Mouse (Mus musculus): ENCODE results near the gene Slc30a10. TPM values are rescaled to one million over a fixed set of nuclear protein-coding genes. Genes with fewer than 3 reads are reported as not detected.

Gene Slc30a10
- not detected in 2 replicates for polyA plus RNA-seq (2012; ENCODE audit: insufficient read depth, low replicate concordance)

- H3K4me3 ChIP-seq (replicated peaks): peak within 1 kb of the TSS; percentile 90
- TF ChIP-seq GATA1 (IDR thresholded peaks at IDR 0.05; ENCODE audit: borderline replicate concordance, low read length) (no peak), FLI1 (IDR thresholded peaks at IDR 0.05; ENCODE audit: low read length) (no peak)
- H3K9me3 ChIP-seq: peaks cover 7% of the 10 kb centered on the region; the same call in 1 of the 2 replicates
- peaks cover 15% of the 10 kb centered on the region for H3K4me1 ChIP-seq
- no peaks in the 10 kb centered on the region for H3K36me3 ChIP-seq (replicated peaks; ENCODE audit: low read length)
- peaks cover 56% of the 10 kb centered on the region for H3K27me3 ChIP-seq (replicated peaks)
Measured at GRCm38 (mm10) chr1:185454575-185454954, at the start of gene Slc30a10. Slc30a10 (plus strand) TSS chr1:185454848.

DNA sequence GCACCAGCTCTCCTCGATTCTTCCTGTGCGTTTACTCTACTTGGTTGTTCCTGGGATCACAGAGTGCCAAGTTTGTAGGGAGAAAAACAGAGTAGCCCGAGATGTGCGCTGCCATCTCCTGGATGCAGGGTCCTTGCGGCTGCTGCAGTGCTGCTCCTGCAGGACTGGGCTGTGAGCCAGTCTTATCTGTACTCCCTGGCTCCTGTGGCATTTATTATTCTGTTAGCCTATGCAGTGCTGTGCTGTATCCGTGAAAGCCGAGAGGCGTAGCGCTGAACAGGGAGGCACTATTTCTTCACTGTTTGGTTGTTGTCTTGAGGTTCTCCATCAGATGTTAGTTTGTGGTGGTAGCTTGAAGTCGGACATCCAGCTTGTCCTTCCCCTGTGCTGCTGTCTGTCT lies 48.7 kb upstream of the Slc30a10 start:
- TF ChIP-seq FLI1 (IDR thresholded peaks at IDR 0.05; ENCODE audit: low read length) (no peak), GATA1 (IDR thresholded peaks at IDR 0.05; ENCODE audit: borderline replicate concordance, low read length) (no peak)
- Histone ChIP-seq H3K27me3 (replicated peaks) (no peaks in the 10 kb centered on the region), H3K9me3 (no peaks in the 10 kb centered on the region), H3K36me3 (replicated peaks; ENCODE audit: low read length) (peaks cover 91% of the 10 kb centered on the region), H3K4me3 (replicated peaks) (no peak overlapping the region), H3K4me1 (no peaks in the 10 kb centered on the region; the same call in 1 of the 2 replicates)

- H3K9me3 ChIP-seq: no peaks in the 10 kb centered on the region
- TF ChIP-seq FLI1 (IDR thresholded peaks at IDR 0.05; ENCODE audit: low read length): no peak
- TF ChIP-seq GATA1 (IDR thresholded peaks at IDR 0.05; ENCODE audit: borderline replicate concordance, low read length): no peak
- H3K4me3 ChIP-seq (replicated peaks): no peak overlapping the region
- peaks cover 96% of the 10 kb centered on the region for H3K36me3 ChIP-seq (replicated peaks; ENCODE audit: low read length)
- no peaks in the 10 kb centered on the region for H3K27me3 ChIP-seq (replicated peaks)
- H3K4me1 ChIP-seq: no peaks in the 10 kb centered on the region
Measured at GRCm38 (mm10) chr1:185409831-185410230, 44.8 kb upstream of the Slc30a10 start.

DNA sequence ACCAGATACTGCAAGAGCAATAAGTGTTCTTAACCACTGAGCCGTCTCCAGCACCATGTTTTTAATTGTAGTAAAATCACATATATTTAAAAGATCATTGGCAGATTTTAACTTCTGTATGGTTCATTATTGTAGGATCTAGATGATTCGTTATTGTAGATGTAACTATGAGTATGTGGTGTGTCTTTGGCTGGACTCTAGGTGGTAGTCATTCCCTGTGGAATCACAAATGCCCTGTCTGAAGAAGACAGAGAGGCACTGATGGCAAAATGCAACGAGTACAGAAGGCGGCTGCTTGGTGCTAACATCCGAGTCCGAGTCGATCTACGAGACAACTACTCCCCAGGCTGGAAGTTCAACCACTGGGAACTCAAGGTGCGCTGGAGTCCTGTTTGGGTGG lies 36.6 kb upstream of the Slc30a10 start:
- Histone ChIP-seq H3K27me3 (replicated peaks) (no peaks in the 10 kb centered on the region), H3K36me3 (replicated peaks; ENCODE audit: low read length) (peaks cover 98% of the 10 kb centered on the region), H3K4me1 (peaks cover 1% of the 10 kb centered on the region; the same call in 1 of the 2 replicates), H3K9me3 (no peaks in the 10 kb centered on the region), H3K4me3 (replicated peaks) (no peak overlapping the region)
- TF ChIP-seq FLI1 (IDR thresholded peaks at IDR 0.05; ENCODE audit: low read length) (no peak), GATA1 (IDR thresholded peaks at IDR 0.05; ENCODE audit: borderline replicate concordance, low read length) (no peak)

GRCm38 (mm10) chr1:185419805-185420204 lies 34.8 kb upstream of the Slc30a10 start:
- Histone ChIP-seq H3K27me3 (replicated peaks) (no peaks in the 10 kb centered on the region), H3K9me3 (no peaks in the 10 kb centered on the region), H3K4me1 (peaks cover 6% of the 10 kb centered on the region), H3K36me3 (replicated peaks; ENCODE audit: low read length) (peaks cover 99% of the 10 kb centered on the region), H3K4me3 (replicated peaks) (no peak overlapping the region)
- no peak for TF ChIP-seq FLI1 (IDR thresholded peaks at IDR 0.05; ENCODE audit: low read length)

DNA sequence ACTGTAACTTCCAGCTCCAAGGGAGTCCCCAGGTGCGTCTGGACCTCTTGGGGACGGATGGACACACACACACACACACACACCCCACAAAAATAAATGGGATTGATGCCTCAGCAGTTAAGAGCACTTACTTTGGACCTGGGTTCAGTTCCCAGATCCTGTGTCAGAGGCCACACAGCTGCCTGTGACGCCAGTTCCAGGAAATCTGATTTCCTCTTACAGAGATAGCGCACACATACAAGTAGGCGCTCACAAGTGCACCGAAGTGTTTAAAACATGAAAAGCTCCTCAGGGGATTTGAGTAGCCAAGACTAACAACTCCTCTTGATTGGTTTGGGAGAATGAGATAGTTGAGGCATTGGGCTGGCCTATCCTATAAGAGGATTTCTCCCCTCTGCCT lies 33.9 kb upstream of the Slc30a10 start:
- Histone ChIP-seq H3K36me3 (replicated peaks; ENCODE audit: low read length) (peaks cover 99% of the 10 kb centered on the region), H3K27me3 (replicated peaks) (no peaks in the 10 kb centered on the region), H3K9me3 (no peaks in the 10 kb centered on the region), H3K4me1 (peaks cover 6% of the 10 kb centered on the region), H3K4me3 (replicated peaks) (no peak overlapping the region)
- TF ChIP-seq GATA1 (IDR thresholded peaks at IDR 0.05; ENCODE audit: borderline replicate concordance, low read length) (no peak), FLI1 (IDR thresholded peaks at IDR 0.05; ENCODE audit: low read length) (no peak)

- H3K27me3 ChIP-seq (replicated peaks): peaks cover 4% of the 10 kb centered on the region
- H3K36me3 ChIP-seq (replicated peaks; ENCODE audit: low read length): peaks cover 79% of the 10 kb centered on the region
- no peak for TF ChIP-seq FLI1 (IDR thresholded peaks at IDR 0.05; ENCODE audit: low read length)
- no peaks in the 10 kb centered on the region for H3K9me3 ChIP-seq
- H3K4me1 ChIP-seq: peaks cover 9% of the 10 kb centered on the region
- H3K4me3 ChIP-seq (replicated peaks): no peak overlapping the region
Measured at GRCm38 (mm10) chr1:185426583-185426982, 28.1 kb upstream of the Slc30a10 start.

GRCm38 (mm10) chr1:185430488-185430887 lies 24.2 kb upstream of the Slc30a10 start:
- Histone ChIP-seq H3K9me3 (no peaks in the 10 kb centered on the region), H3K27me3 (replicated peaks) (peaks cover 9% of the 10 kb centered on the region), H3K4me3 (replicated peaks) (no peak overlapping the region), H3K36me3 (replicated peaks; ENCODE audit: low read length) (peaks cover 39% of the 10 kb centered on the region), H3K4me1 (peaks cover 3% of the 10 kb centered on the region; the same call in 1 of the 2 replicates)
- TF ChIP-seq GATA1 (IDR thresholded peaks at IDR 0.05; ENCODE audit: borderline replicate concordance, low read length): no peak
- no peak for TF ChIP-seq FLI1 (IDR thresholded peaks at IDR 0.05; ENCODE audit: low read length)

DNA sequence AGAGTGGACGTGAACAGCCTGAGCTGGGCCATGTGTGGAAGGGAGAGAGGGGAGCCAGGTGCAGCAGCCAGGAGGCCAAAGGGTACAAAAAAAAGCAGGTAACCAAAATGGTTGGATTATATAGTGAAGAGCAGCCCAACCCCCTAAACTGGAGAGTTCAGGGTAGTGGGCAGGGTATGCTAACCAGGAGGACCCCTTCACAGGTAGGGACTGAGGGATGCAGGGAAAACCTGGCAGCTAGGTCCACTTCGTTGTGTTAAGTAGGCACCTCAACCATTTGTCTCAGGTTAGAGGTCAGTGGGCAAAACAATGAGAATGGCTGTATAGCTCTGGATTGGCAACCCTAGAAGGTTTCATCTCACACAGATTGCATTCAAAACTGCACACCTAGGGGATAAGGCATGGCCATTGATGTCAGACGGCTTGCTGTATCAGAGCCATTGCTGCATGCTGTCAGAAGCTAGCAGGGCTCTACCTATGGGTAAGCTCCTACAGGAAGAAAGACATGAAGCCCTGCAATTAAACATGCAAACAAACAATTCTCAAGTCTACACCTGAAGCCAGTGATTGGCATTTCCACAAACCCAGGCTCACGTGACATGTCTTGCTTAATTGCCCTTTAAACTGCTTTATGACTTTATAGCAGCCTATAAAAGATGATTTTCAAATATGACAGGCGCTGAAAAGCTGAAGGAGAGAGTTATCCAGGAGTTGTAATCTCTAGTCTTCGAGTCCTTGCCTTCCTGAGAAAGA lies 23.2 kb upstream of the Slc30a10 start:
- H3K27me3 ChIP-seq (replicated peaks): peaks cover 16% of the 10 kb centered on the region
- TF ChIP-seq GATA1 (IDR thresholded peaks at IDR 0.05; ENCODE audit: borderline replicate concordance, low read length) (no peak), FLI1 (IDR thresholded peaks at IDR 0.05; ENCODE audit: low read length) (no peak)
- H3K36me3 ChIP-seq (replicated peaks; ENCODE audit: low read length): peaks cover 31% of the 10 kb centered on the region
- H3K4me3 ChIP-seq (replicated peaks): no peak overlapping the region
- H3K9me3 ChIP-seq: no peaks in the 10 kb centered on the region
- peaks cover 3% of the 10 kb centered on the region; the same call in 1 of the 2 replicates for H3K4me1 ChIP-seq

DNA sequence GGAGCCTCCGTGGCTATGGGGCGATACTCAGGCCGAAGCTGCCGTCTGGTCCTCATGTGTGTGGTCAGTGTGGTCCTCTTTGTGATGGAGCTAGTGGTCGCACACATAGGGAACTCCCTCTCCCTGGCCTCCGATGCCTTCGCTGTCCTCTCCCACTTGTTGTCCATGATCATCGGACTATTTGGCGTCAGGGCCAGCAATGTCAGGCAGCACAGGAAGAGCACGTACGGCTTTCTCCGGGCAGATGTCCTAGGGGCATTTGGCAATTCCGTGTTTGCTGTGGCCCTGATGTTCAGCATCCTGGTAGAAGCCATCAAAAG lies 22.7 kb upstream of the Slc30a10 start:
- Histone ChIP-seq H3K4me3 (replicated peaks) (no peak overlapping the region), H3K27me3 (replicated peaks) (peaks cover 21% of the 10 kb centered on the region), H3K9me3 (no peaks in the 10 kb centered on the region), H3K36me3 (replicated peaks; ENCODE audit: low read length) (peaks cover 26% of the 10 kb centered on the region), H3K4me1 (peaks cover 3% of the 10 kb centered on the region; the same call in 1 of the 2 replicates)
- TF ChIP-seq GATA1 (IDR thresholded peaks at IDR 0.05; ENCODE audit: borderline replicate concordance, low read length): no peak
- no peak for TF ChIP-seq FLI1 (IDR thresholded peaks at IDR 0.05; ENCODE audit: low read length)

All from megakaryocyte, embryonic 14.5 days (primary cell).